Mouse (Mus musculus): Measurements from ENCODE around the gene Pde6b. TPM values are rescaled to one million over a fixed set of nuclear protein-coding genes. Genes with fewer than 3 reads are reported as not detected.

The Pde6b gene
- total RNA-seq, 1 experiment from 2014 or later = not detected

GRCm38 (mm10) chr5:108452422-108452821 is 64.2 kb downstream of the Pde6b start:
- no peak for ATAC-seq (replicated peaks; ENCODE audit: insufficient number of reproducible peaks, low FRiP score, low TSS enrichment, poor library complexity, severe bottlenecking)

DNA sequence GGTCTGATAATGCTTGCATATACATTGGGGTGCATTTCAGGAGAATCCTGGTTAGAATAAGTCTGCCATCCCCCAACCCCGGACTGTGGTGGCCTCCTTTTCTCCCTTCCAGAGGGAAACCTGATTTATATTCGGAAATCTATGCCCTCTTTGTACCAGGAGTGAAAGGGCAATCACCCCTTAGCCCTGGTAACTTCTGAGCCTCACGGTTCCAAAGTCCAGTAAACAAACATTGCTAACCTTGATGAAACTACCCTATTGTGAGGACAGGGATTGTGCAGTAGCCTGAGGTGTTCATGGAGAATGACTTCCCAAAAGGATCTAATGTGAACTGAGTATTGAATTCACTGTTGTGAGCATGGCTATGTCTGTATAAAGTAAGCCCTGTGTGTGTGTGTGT is 65.9 kb downstream of the Pde6b start:
- no peak for ATAC-seq (replicated peaks; ENCODE audit: insufficient number of reproducible peaks, low FRiP score, low TSS enrichment, poor library complexity, severe bottlenecking)

DNA sequence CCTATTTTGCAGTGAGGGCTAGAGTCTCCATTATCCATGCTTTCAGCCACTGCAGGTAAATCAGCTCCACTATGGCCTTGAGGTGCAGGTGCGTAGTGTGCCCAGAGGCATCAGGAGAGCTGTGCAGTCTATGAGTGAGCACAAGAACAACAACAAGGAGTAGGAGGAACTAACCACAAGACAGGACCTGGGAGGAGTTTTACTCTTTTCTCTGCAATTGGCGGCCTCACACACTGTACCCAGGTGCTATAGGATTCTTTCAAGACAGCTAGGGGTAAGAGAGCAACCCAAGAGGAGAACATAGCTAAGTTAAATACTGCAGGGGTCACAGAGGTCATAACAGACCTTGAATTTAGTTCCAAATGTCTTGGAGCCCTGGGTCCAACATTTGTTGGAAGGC is 70.5 kb downstream of the Pde6b start:
- no peak for ATAC-seq (replicated peaks; ENCODE audit: insufficient number of reproducible peaks, low FRiP score, low TSS enrichment, poor library complexity, severe bottlenecking)

DNA sequence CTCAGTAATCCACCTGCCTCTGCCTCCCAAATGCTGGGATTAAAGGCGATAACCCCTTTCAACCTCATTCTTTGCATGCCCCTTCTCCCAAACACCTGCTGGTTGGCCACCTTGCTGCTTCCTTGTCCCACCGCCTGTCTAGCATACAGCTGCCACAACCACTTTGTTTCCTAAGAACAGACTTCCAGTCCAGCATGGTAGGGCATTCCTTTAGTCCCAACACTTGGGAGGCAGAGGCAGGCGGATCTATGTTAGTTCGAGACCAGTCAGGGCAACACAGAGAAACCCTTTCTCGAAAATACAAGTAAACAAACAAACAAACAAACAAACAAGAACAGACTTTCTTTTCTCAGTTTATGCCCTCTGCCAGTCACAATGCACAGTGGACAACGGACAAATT is 72.3 kb downstream of the Pde6b start:
- no peak for ATAC-seq (replicated peaks; ENCODE audit: insufficient number of reproducible peaks, low FRiP score, low TSS enrichment, poor library complexity, severe bottlenecking)

DNA sequence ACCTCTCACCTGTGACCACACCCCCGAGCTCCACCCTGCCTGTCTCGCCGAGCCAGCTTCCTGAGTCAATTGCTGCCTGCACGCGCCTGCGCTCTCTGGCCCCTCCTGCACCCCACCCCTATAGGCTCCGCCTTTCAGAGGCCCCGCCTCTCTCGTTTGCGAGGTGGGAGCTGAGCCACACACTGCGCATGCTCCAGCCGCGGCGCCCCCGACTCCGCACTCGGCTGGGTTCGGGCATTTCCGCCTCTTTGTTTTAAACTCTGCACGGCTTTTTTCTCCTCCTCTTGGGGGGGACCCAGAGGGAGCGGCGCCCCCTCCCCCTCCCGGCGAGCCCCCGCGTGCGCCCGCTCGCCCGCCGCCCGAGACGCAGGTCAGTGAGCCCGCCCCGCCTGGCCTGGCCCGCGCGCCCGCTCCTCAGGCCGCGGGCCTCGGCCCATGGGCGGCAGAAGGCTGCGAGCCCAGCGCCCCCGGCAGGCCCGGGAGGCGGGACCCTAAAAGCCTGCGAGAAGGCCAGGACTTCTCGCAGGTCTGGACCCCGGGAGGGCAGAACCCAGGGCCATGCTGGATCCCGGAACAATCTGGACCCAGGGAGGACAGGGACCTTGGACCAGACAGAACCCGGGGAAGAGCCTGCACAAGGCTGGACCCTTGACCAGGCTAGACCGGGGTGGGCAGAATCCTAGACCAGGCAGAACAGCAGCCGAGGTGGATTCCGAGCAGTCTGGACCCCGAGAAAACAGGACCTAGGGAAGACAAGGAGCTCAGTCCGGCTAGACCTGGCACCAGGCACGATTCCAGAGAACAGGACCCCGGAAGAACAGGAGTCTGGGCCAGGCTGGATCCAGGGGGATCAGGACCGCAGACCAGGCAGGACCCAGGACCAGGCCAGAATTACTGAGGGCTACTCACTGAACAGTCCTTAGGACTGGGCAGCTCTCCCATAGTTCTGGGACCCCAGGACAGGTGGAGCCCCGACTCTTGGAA is 73.2 kb downstream of the Pde6b start, which contains the start of gene Pcgf3:
Gene Pcgf3 (plus strand): TSS at position 151 of the 984 bp plus-strand sequence.
- peak; percentile 94 for ATAC-seq (replicated peaks; ENCODE audit: insufficient number of reproducible peaks, low FRiP score, low TSS enrichment, poor library complexity, severe bottlenecking)

- ATAC-seq (replicated peaks; ENCODE audit: insufficient number of reproducible peaks, low FRiP score, low TSS enrichment, poor library complexity, severe bottlenecking) = no peak
These were observed 74.3 kb downstream of the Pde6b start for GRCm38 (mm10) chr5:108462446-108462845.

DNA sequence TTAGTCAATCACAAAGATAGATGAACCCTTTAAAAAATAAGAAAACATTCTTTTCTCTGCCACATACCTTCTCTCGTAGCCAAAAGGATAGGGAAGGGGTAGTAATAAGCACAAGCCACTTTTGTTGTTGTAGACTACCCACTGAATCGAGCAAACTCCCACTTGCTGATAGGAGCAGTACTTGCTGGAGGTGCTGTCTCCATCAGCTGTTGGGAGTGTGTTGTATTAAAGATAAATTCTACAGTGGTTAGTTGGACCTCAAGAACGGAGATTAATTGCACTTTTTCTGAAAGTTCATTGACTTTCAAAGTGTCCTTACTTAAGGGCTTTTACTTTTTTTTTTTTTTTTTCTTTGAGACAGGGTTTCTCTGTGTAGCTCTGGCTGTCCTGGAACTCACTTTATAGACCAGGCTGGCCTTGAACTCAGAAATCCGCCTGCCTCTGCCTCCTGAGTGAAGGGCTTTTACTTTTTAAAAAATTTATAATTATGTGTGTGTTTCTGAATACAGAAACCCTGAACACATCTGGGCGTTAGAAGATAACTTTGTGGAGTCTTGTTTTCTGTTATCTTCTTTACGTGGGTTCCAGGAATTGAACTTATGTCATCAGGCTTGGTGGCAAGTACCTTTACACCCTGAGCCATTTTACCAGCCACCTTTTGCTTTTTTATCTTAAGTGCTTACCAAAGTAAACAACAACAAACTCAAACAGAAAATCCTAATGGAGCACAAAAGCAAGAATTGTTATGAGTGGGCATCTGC is 77.1 kb downstream of the Pde6b start:
- ATAC-seq (replicated peaks; ENCODE audit: insufficient number of reproducible peaks, low FRiP score, low TSS enrichment, poor library complexity, severe bottlenecking) = no peak

GRCm38 (mm10) chr5:108466647-108467046 is 78.5 kb downstream of the Pde6b start:
- ATAC-seq (replicated peaks; ENCODE audit: insufficient number of reproducible peaks, low FRiP score, low TSS enrichment, poor library complexity, severe bottlenecking) = no peak

GRCm38 (mm10) chr5:108469617-108470016 is 81.4 kb downstream of the Pde6b start:
- no peak for ATAC-seq (replicated peaks; ENCODE audit: insufficient number of reproducible peaks, low FRiP score, low TSS enrichment, poor library complexity, severe bottlenecking)

- ATAC-seq (replicated peaks; ENCODE audit: insufficient number of reproducible peaks, low FRiP score, low TSS enrichment, poor library complexity, severe bottlenecking) = no peak
These were observed 85.5 kb downstream of the Pde6b start for GRCm38 (mm10) chr5:108473737-108474136.

- ATAC-seq (replicated peaks; ENCODE audit: insufficient number of reproducible peaks, low FRiP score, low TSS enrichment, poor library complexity, severe bottlenecking) = no peak
These were observed 87.8 kb downstream of the Pde6b start for GRCm38 (mm10) chr5:108475977-108476376.

Other genes starting within 250 kb of the Pde6b start
- gene Dr1, start 119.5 kb upstream of the Pde6b start, total RNA-seq (2017) = 64.5 to 80.1 TPM (median 68.5 TPM) in 3 replicates
- gene Pigg, start 75.8 kb upstream of the Pde6b start, total RNA-seq (2017) = 3.9 to 6.4 TPM (median 5.5 TPM) in 3 replicates
- gene Gm42517, start 20.5 kb upstream of the Pde6b start, total RNA-seq (2017) = not detected in 3 replicates
- gene Atp5k, start 46.1 kb downstream of the Pde6b start, total RNA-seq (2017) = 120 to 243 TPM (median 230 TPM) in 3 replicates
- gene Mfsd7a, start 60.5 kb downstream of the Pde6b start, total RNA-seq (2017) = 0.29 to 0.64 TPM (median 0.49 TPM) in 3 replicates
- 10.9 to 18.0 TPM (median 12.9 TPM) in 3 replicates for gene Pcgf3, start 72.8 kb downstream of the Pde6b start, total RNA-seq (2017)
- not detected in 3 replicates for gene Cplx1, start 161.6 kb downstream of the Pde6b start, total RNA-seq (2017)
- gene Gak, start 241.4 kb downstream of the Pde6b start, total RNA-seq (2017) = 143 to 191 TPM (median 183 TPM) in 3 replicates
- gene Tmem175, start 241.4 kb downstream of the Pde6b start, total RNA-seq (2017) = 3.9 to 20.9 TPM (median 12.3 TPM) in 3 replicates